22 mouse cellular contexts compared by ENCODE assay signal in the genomic region with DNA sequence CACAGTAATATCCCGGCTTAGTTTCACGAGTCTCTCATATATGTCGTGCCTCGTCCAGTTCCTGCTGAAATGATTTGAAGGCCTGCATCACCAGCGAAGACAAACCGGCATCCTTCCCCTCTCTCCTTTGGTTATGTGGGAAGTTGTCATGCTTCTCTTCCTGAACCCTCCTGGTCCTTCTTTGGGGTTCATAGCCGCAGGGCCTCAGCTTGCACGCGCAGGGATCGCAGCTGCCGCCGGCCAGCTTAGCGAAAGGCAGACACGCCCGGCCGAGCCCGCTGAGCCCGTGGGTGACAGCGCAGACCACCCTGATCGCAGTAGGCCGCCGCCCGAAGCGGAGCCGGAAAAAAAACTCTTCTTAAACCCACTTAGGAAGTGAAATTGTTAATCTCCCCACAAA. TPM values are rescaled to one million over a fixed set of nuclear protein-coding genes. Genes with fewer than 3 reads are reported as not detected.
DNase-seq lines count a peak whose midpoint lies in the region; ATAC-seq lines count a peak whose summit lies in the region.
"Had no signal": no experiment of that assay in that cellular context is flagged by ENCODE, and none has a peak within 500 bp of the region (broad histone marks: within the 10 kb centered on the region; RNA-seq: fewer than 3 reads in every experiment).

No protein-coding gene starts in this region.

- H3K4me1 ChIP-seq in hindbrain, embryonic 11.5 days (replicated peaks; ENCODE audit: control insufficient read depth, insufficient read depth, low read length), result no peaks in the 10 kb centered on the region
- H3K4me1 ChIP-seq in hindbrain, embryonic 13.5 days (replicated peaks), result no peaks in the 10 kb centered on the region
- no peaks in the 10 kb centered on the region for H3K4me1 ChIP-seq in midbrain, embryonic 12.5 days
- no peaks in the 10 kb centered on the region for H3K4me1 ChIP-seq in midbrain, embryonic 10.5 days
- H3K4me1 ChIP-seq in embryonic facial prominence, embryonic 10.5 days, result no peaks in the 10 kb centered on the region
- H3K4me1 ChIP-seq in limb, embryonic 10.5 days, result no peaks in the 10 kb centered on the region
- H3K4me1 ChIP-seq: embryonic facial prominence, embryonic 12.5 days; forebrain, embryonic 13.5 days; forebrain, embryonic 15.5 days had no signal

- no peak overlapping the region for H3K9ac ChIP-seq in hindbrain, embryonic 11.5 days (ENCODE audit: low read depth, low read length)
- H3K9ac ChIP-seq in hindbrain, embryonic 13.5 days, result no peak overlapping the region
- H3K9ac ChIP-seq in midbrain, embryonic 12.5 days (replicated peaks), result no peak overlapping the region
- H3K9ac ChIP-seq: embryonic facial prominence, embryonic 12.5 days; forebrain, embryonic 13.5 days; forebrain, embryonic 15.5 days; forebrain, postnatal 0 days had no signal

- H3K36me3 ChIP-seq in hindbrain, embryonic 11.5 days (ENCODE audit: control insufficient read depth, insufficient read depth, low read length), result no peaks in the 10 kb centered on the region
- no peaks in the 10 kb centered on the region for H3K36me3 ChIP-seq in hindbrain, embryonic 13.5 days
- no peaks in the 10 kb centered on the region for H3K36me3 ChIP-seq in midbrain, embryonic 12.5 days
- no peaks in the 10 kb centered on the region for H3K36me3 ChIP-seq in midbrain, embryonic 10.5 days
- no peaks in the 10 kb centered on the region for H3K36me3 ChIP-seq in embryonic facial prominence, embryonic 10.5 days (replicated peaks)
- H3K36me3 ChIP-seq in limb, embryonic 10.5 days, result no peaks in the 10 kb centered on the region
- H3K36me3 ChIP-seq: embryonic facial prominence, embryonic 12.5 days; forebrain, embryonic 15.5 days had no signal

- H3K9me3 ChIP-seq in hindbrain, embryonic 11.5 days (ENCODE audit: control insufficient read depth, low read length), result no peaks in the 10 kb centered on the region
- H3K9me3 ChIP-seq in hindbrain, embryonic 13.5 days, result no peaks in the 10 kb centered on the region
- H3K9me3 ChIP-seq in midbrain, embryonic 12.5 days, result no peaks in the 10 kb centered on the region
- no peaks in the 10 kb centered on the region for H3K9me3 ChIP-seq in midbrain, embryonic 10.5 days (replicated peaks)
- no peaks in the 10 kb centered on the region for H3K9me3 ChIP-seq in embryonic facial prominence, embryonic 10.5 days
- no peaks in the 10 kb centered on the region for H3K9me3 ChIP-seq in limb, embryonic 10.5 days (replicated peaks)
- H3K9me3 ChIP-seq: embryonic facial prominence, embryonic 12.5 days; forebrain, embryonic 13.5 days; forebrain, embryonic 15.5 days had no signal

- peaks cover 41% of the 10 kb centered on the region for H3K27me3 ChIP-seq in hindbrain, embryonic 11.5 days (ENCODE audit: control insufficient read depth, insufficient read depth, low read length)
- peaks cover 64% of the 10 kb centered on the region for H3K27me3 ChIP-seq in hindbrain, embryonic 13.5 days
- peaks cover 59% of the 10 kb centered on the region for H3K27me3 ChIP-seq in midbrain, embryonic 12.5 days
- peaks cover 71% of the 10 kb centered on the region for H3K27me3 ChIP-seq in midbrain, embryonic 10.5 days (ENCODE audit: low read depth, poor library complexity, severe bottlenecking)
- peaks cover 71% of the 10 kb centered on the region for H3K27me3 ChIP-seq in embryonic facial prominence, embryonic 10.5 days (replicated peaks; ENCODE audit: low read depth, poor library complexity, severe bottlenecking)
- H3K27me3 ChIP-seq in limb, embryonic 10.5 days (ENCODE audit: low read depth, poor library complexity, severe bottlenecking), result peaks cover 71% of the 10 kb centered on the region

- ATAC-seq in hindbrain, embryonic 11.5 days (ENCODE audit: low FRiP score), result no peak
- ATAC-seq in hindbrain, embryonic 13.5 days (ENCODE audit: low FRiP score), result no peak
- peak; percentile 30; the same call in 1 of the 2 replicates for ATAC-seq in midbrain, embryonic 12.5 days (ENCODE audit: low FRiP score, low read depth)
- ATAC-seq: forebrain, embryonic 13.5 days; forebrain, embryonic 15.5 days; forebrain, postnatal 0 days had no signal

- H3K4me2 ChIP-seq in hindbrain, embryonic 11.5 days (replicated peaks; ENCODE audit: low read depth, low read length), result no peak overlapping the region
- H3K4me2 ChIP-seq in hindbrain, embryonic 13.5 days, result no peak overlapping the region
- H3K4me2 ChIP-seq in midbrain, embryonic 12.5 days (replicated peaks), result no peak overlapping the region
- H3K4me2 ChIP-seq: embryonic facial prominence, embryonic 12.5 days; forebrain, embryonic 13.5 days; forebrain, embryonic 15.5 days had no signal

- no peak overlapping the region for H3K4me3 ChIP-seq in hindbrain, embryonic 11.5 days (ENCODE audit: low read depth, low read length)
- no peak overlapping the region for H3K4me3 ChIP-seq in hindbrain, embryonic 13.5 days
- H3K4me3 ChIP-seq in midbrain, embryonic 12.5 days, result no peak overlapping the region
- no peak overlapping the region for H3K4me3 ChIP-seq in midbrain, embryonic 10.5 days
- H3K4me3 ChIP-seq in embryonic facial prominence, embryonic 10.5 days, result no peak overlapping the region
- H3K4me3 ChIP-seq in limb, embryonic 10.5 days, result no peak overlapping the region
- H3K4me3 ChIP-seq: embryonic facial prominence, embryonic 12.5 days; forebrain, embryonic 13.5 days; forebrain, embryonic 15.5 days had no signal

- H3K27ac ChIP-seq in hindbrain, embryonic 11.5 days (ENCODE audit: low read depth, low read length), result no peak overlapping the region
- no peak overlapping the region for H3K27ac ChIP-seq in hindbrain, embryonic 13.5 days
- no peak overlapping the region for H3K27ac ChIP-seq in midbrain, embryonic 12.5 days (replicated peaks)
- H3K27ac ChIP-seq in midbrain, embryonic 10.5 days (replicated peaks), result no peak overlapping the region
- H3K27ac ChIP-seq in embryonic facial prominence, embryonic 10.5 days (replicated peaks), result no peak overlapping the region
- no peak overlapping the region for H3K27ac ChIP-seq in limb, embryonic 10.5 days
- H3K27ac ChIP-seq: embryonic facial prominence, embryonic 12.5 days; forebrain, embryonic 13.5 days; forebrain, embryonic 15.5 days had no signal

- peak; percentile 31 for DNase-seq in hindbrain, embryonic 11.5 days (ENCODE audit: low spot score)
- DNase-seq in midbrain, embryonic 10.5 days (ENCODE audit: low spot score), result no peak
- DNase-seq in embryonic facial prominence, embryonic 10.5 days (ENCODE audit: low spot score), result peak; percentile 33
- peak; percentile 41 for DNase-seq in limb, embryonic 10.5 days (ENCODE audit: low spot score)
- no peak for DNase-seq in urinary bladder, postnatal 4 days (ENCODE audit: low spot score in 2 of 2)
- no peak for DNase-seq in adrenal gland, adult (ENCODE audit: inconsistent age in 2 of 2, low spot score in 1 of 2)
- DNase-seq: adrenal gland, adult 8-10 months; adrenal gland, postnatal 14 days; adrenal gland, postnatal 36 days; cerebellum, adult 11-12 months; cerebellum, adult 2 months; cerebellum, adult 9-10 months; cerebellum, postnatal 25 days; embryo, embryonic 11 days; forebrain, postnatal 0 days had no signal

- WGBS in hindbrain, embryonic 11.5 days, result 9% methylated on average over 25 of the region's 25 CpGs
- WGBS in hindbrain, embryonic 13.5 days, result 22% methylated on average over 25 of the region's 25 CpGs
- WGBS in midbrain, embryonic 12.5 days, result 22% methylated on average over 25 of the region's 25 CpGs
- 20% methylated on average over 25 of the region's 25 CpGs for whole genome bisulfite sequencing in midbrain, embryonic 10.5 days
- 22% methylated on average over 25 of the region's 25 CpGs for WGBS in embryonic facial prominence, embryonic 10.5 days
- 13% methylated on average over 25 of the region's 25 CpGs for WGBS in limb, embryonic 10.5 days

RNA-seq across cellular contexts. Expression of a gene that starts 17.4 kb away (rescaled TPM):
- polyA plus RNA-seq in hindbrain, embryonic 11.5 days (2014; fragmentation: Nextera tagmentation; extraction: Ambion mirVana), result not detected in 2 replicates
- polyA plus RNA-seq in hindbrain, embryonic 13.5 days (2015; fragmentation: Nextera tagmentation; extraction: Ambion mirVana), result not detected in 2 replicates
- polyA plus RNA-seq in midbrain, embryonic 12.5 days (2016; fragmentation: Nextera tagmentation; extraction: Ambion mirVana), result not detected in 2 replicates
- not detected in 2 replicates for polyA plus RNA-seq in midbrain, embryonic 10.5 days (2016; fragmentation: Nextera tagmentation; extraction: Ambion mirVana)
- not detected in 2 replicates for polyA plus RNA-seq in embryonic facial prominence, embryonic 10.5 days (2016; fragmentation: Nextera tagmentation; extraction: Ambion mirVana)
- polyA plus RNA-seq in limb, embryonic 10.5 days (2016; fragmentation: Nextera tagmentation; extraction: Ambion mirVana), result not detected in 2 replicates
- polyA plus RNA-seq: cerebellum, adult 2 months; embryonic facial prominence, embryonic 12.5 days; embryonic facial prominence, embryonic 14.5 days; forebrain, embryonic 11.5 days; forebrain, embryonic 13.5 days; forebrain, embryonic 15.5 days; forebrain, postnatal 0 days had no signal

RNA-seq across cellular contexts. Expression of a gene that starts 55.1 kb away (rescaled TPM):
- polyA plus RNA-seq in hindbrain, embryonic 11.5 days (2014; fragmentation: Nextera tagmentation; extraction: Ambion mirVana), result 12.0 and 12.1 TPM in 2 replicates
- 7.5 and 7.6 TPM in 2 replicates for polyA plus RNA-seq in hindbrain, embryonic 13.5 days (2015; fragmentation: Nextera tagmentation; extraction: Ambion mirVana)
- polyA plus RNA-seq in midbrain, embryonic 12.5 days (2016; fragmentation: Nextera tagmentation; extraction: Ambion mirVana), result 12.2 and 13.4 TPM in 2 replicates
- 12.3 and 13.2 TPM in 2 replicates for polyA plus RNA-seq in midbrain, embryonic 10.5 days (2016; fragmentation: Nextera tagmentation; extraction: Ambion mirVana)
- polyA plus RNA-seq in embryonic facial prominence, embryonic 10.5 days (2016; fragmentation: Nextera tagmentation; extraction: Ambion mirVana), result 16.6 and 16.9 TPM in 2 replicates
- 15.5 and 16.1 TPM in 2 replicates for polyA plus RNA-seq in limb, embryonic 10.5 days (2016; fragmentation: Nextera tagmentation; extraction: Ambion mirVana)

Comparison
In these comparisons a context has a peak if more than half of its experiments do, and no peak if none do; other contexts are left out.
1. DNase-seq: peak in hindbrain, embryonic 11.5 days (single experiment), embryonic facial prominence, embryonic 10.5 days (single experiment) and limb, embryonic 10.5 days (single experiment); none in midbrain, embryonic 10.5 days (single experiment), urinary bladder, postnatal 4 days (0 of 2) and adrenal gland, adult (0 of 2).